Mouse (Mus musculus) ES-E14 (cell line): ENCODE measurements around the gene Runx3. TPM values are rescaled to one million over a fixed set of nuclear protein-coding genes. Genes with fewer than 3 reads are reported as not detected.

Source experiments
- DNase-seq: peaks from one replicate; pipeline ENCODE4 v3.0.0-alpha.2; 2013; ENCODE audit warnings: low read depth, low spot score
- H3K27ac ChIP-seq: 2 replicates; pipeline ENCODE4 v1.5.1; 2012; ENCODE audit warnings: low read depth, mild to moderate bottlenecking, low read length, moderate library complexity, mixed read lengths; ENCODE audit not compliant: poor library complexity, insufficient read depth, severe bottlenecking
- H3K36me3 ChIP-seq: 2 replicates; pipeline ENCODE4 v1.6.1; 2012; ENCODE audit warnings: mild to moderate bottlenecking, low read length, moderate library complexity, mixed read lengths; ENCODE audit not compliant: control insufficient read depth, poor library complexity, insufficient read depth, severe bottlenecking
- H3K4me1 ChIP-seq, 2 experiments: fragments of 150-350 bp in 1 of 2; sonication (generic) in 1 of 2; 2 replicates each; pipeline ENCODE4 v1.6.1; 2012; ENCODE audit warnings: low read length in 2 of 2, mild to moderate bottlenecking in 1 of 2, mixed read lengths in 1 of 2; ENCODE audit not compliant: control insufficient read depth in 2 of 2, insufficient read depth in 2 of 2, poor library complexity in 1 of 2
- H3K4me3 ChIP-seq, 2 experiments: fragments of 150-350 bp in 1 of 2; sonication (generic) in 1 of 2; 2 replicates each; pipeline ENCODE4 v1.5.1; 2012; ENCODE audit warnings: low read length in 2 of 2, low read depth in 1 of 2, mild to moderate bottlenecking in 1 of 2, mixed read lengths in 1 of 2; ENCODE audit not compliant: insufficient read depth in 1 of 2, poor library complexity in 1 of 2, severe bottlenecking in 1 of 2
- H3K9ac ChIP-seq: 2 replicates; pipeline ENCODE4 v1.6.1; 2012; ENCODE audit warnings: low read depth, mild to moderate bottlenecking, low read length, mixed read lengths; ENCODE audit not compliant: poor library complexity, insufficient read depth, severe bottlenecking
- H3K9me3 ChIP-seq: fragments of 150-350 bp; sonication (generic); 2 replicates; pipeline ENCODE4 v1.6.1; 2012; ENCODE audit warnings: low read depth, mild to moderate bottlenecking, low read length; ENCODE audit not compliant: control insufficient read depth, insufficient read depth
- CHD2 ChIP-seq: IDR thresholded peaks from 2 replicates; pipeline ENCODE4 v1.6.1; 2014; ENCODE audit warnings: mild to moderate bottlenecking, low read depth, low read length, inconsistent platforms
- HCFC1 ChIP-seq: IDR thresholded peaks from 2 replicates; pipeline ENCODE4 v1.6.1; 2012; ENCODE audit warnings: low read length, inconsistent platforms, borderline replicate concordance; ENCODE audit not compliant: insufficient read depth
- MAFK ChIP-seq: IDR thresholded peaks from 2 replicates; pipeline ENCODE4 v1.6.1; 2014; ENCODE audit warnings: mild to moderate bottlenecking, low read depth, low read length, inconsistent platforms; ENCODE audit not compliant: insufficient read depth
- ZC3H11A ChIP-seq: IDR thresholded peaks from 2 replicates; pipeline ENCODE4 v1.6.1; 2012; ENCODE audit warnings: low read depth, mild to moderate bottlenecking, inconsistent platforms, low read length, borderline replicate concordance
- ZNF384 ChIP-seq: IDR thresholded peaks from 2 replicates; pipeline ENCODE4 v1.6.1; 2012; ENCODE audit warnings: low read depth, low read length, inconsistent platforms
- in situ Hi-C, 2 experiments: fragments of 600-800 bp; cut with MboI; formaldehyde crosslinking; loops; one replicate each; pipeline ENCODE4 v1.15.1; 2025; ENCODE audit warnings: low sequenced_read_pairs in 2 of 2, inconsistent platforms in 1 of 2; ENCODE audit not compliant: unreplicated experiment in 2 of 2
- total RNA-seq: library from RNA; depleted of rRNA; stranded (reverse); fragments of 300-350 nt; gene quantifications from 2 replicates; pipeline ENCODE4 v1.2.3, GENCODE M21; 2012

The Runx3 gene
- total RNA-seq, 1 experiment, result 0.49 TPM

DNA sequence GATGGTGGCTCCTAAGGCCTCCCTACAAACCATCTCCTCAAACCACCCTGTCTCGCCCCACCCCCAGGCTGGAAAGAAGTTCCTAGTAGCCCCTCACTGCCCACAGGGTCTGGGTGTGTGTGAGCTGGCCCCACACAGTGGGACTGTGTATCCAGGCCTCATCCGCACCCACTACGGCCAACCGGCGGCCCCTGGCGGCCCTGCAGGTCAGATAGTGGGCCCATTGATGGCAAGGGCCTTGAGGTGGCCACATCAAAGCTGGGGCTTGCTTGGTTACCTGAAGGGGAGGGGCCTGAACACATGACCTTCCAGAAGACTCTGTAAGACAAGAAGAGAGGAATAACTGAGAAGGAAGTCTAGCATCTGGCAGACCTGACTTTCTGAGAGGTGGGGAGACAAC lies 4.3 kb downstream of the Runx3 start:
- Histone ChIP-seq H3K4me1 (peaks cover 3 to 9% of the 10 kb centered on the region in 2 experiments; a peak in 2 of 4 replicates), H3K9ac (no peak overlapping the region), H3K9me3 (no peaks in the 10 kb centered on the region), H3K4me3 (no peak overlapping the region), H3K36me3 (no peaks in the 10 kb centered on the region), H3K27ac (no peak overlapping the region)
- in situ Hi-C loops, result no loop called here
- TF ChIP-seq MAFK (no peak), CHD2 (no peak), ZNF384 (no peak), ZC3H11A (no peak), HCFC1 (no peak)
- DNase-seq, result no peak

DNA sequence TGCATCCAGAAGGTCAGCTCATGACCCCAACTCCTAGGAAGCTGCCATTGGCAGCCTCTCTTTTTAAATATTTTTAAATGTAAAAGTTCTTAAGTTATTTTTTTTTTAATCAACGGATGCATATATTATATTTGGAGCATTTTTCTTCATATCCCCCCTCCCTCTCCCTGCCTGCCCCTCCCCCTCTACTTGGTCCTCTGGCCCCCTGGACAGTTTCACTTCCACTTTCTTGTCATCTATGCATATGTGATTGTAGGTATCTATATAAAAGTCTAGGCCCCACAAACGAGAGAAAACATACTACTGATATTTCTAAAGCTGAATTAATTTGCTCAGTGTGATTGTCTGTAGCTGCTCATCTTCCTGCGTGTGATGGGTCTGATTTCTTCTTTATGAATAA lies 4.7 kb downstream of the Runx3 start:
- TF ChIP-seq CHD2, result no peak
- TF ChIP-seq HCFC1, result no peak
- TF ChIP-seq ZC3H11A, result no peak
- no peak for TF ChIP-seq MAFK
- no peak for TF ChIP-seq ZNF384
- in situ Hi-C loops, result no loop called here
- H3K36me3 ChIP-seq, result no peaks in the 10 kb centered on the region
- no peak overlapping the region for H3K4me3 ChIP-seq
- H3K4me1 ChIP-seq, result peaks cover 3 to 9% of the 10 kb centered on the region in 2 experiments; a peak in 2 of 4 replicates
- no peak for DNase-seq
- H3K9me3 ChIP-seq, result no peaks in the 10 kb centered on the region
- no peak overlapping the region for H3K27ac ChIP-seq
- H3K9ac ChIP-seq, result no peak overlapping the region

DNA sequence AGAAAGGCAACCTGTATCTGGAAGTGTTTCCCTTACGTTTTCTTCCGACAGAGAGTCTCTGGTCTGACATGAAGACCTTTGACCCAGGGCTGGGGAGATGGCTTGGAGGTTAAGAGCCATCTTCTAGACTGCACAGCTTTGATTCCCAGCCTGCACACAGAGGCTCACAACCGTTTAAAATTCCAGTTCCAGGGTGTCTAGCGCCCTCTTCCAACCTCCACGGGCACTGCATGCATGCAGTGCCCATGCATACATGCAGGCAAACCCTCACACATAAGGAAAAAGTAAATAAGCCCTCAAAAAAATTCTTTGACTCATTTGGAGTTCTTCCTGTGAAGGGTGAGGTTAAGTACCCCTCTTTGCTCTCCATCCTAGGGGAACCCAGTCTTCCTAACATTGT lies 5.9 kb downstream of the Runx3 start:
- no peak overlapping the region for H3K4me3 ChIP-seq
- no peaks in the 10 kb centered on the region for H3K9me3 ChIP-seq
- DNase-seq, result no peak
- H3K27ac ChIP-seq, result no peak overlapping the region
- H3K9ac ChIP-seq, result no peak overlapping the region
- peaks cover 3 to 7% of the 10 kb centered on the region in 2 experiments; a peak in 2 of 4 replicates for H3K4me1 ChIP-seq
- in situ Hi-C loops, result no loop called here
- TF ChIP-seq HCFC1 (no peak), CHD2 (no peak), ZNF384 (no peak)
- H3K36me3 ChIP-seq, result no peaks in the 10 kb centered on the region

DNA sequence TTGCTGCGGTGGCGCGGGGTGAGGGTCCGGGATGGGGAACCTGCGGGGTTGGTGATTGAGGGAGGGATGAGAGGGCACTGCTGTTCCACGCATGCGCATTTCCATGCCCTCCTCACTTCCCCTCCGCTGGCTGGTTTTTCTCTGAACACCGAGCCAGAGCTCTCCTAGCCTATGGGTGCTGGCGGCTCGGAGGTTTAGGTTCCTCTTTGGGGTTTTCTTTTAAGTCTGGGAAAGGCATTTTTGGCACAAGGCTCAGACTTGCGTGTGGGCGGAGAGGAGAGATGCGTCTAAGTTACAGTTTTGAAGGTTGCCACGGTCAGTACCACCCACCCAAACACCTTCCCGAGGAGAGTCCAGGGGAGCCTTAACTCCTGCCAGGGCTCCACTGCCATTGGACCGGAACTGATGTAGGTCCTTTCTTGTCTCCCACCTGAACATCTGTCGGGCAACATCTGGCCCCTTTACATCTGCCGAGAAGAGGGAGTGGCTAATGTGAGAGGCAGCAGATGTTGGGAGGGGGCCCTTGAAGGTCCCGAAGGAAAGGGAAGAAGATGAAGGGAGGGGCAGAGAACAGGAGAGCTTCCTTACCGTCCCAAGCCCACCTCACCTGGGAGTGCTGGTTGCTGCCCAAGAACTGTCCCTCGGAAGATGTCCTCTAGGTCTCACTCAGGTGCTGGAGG lies 8.5 kb downstream of the Runx3 start:
- H3K9ac ChIP-seq, result peak overlapping the region; percentile 20; the same call in 1 of the 2 replicates

More for the DNA sequence above, 8.5 kb downstream of the Runx3 start:
- in situ Hi-C loops, result no loop called here
- Histone ChIP-seq H3K4me3 (peak overlapping the region; percentile 60 to 65), H3K27ac (no peak overlapping the region), H3K9me3 (no peaks in the 10 kb centered on the region), H3K36me3 (no peaks in the 10 kb centered on the region), H3K4me1 (peaks cover 3 to 7% of the 10 kb centered on the region in 2 experiments; a peak in 2 of 4 replicates)
- TF ChIP-seq ZNF384, result no peak
- no peak for TF ChIP-seq MAFK
- TF ChIP-seq ZC3H11A, result no peak
- no peak for TF ChIP-seq CHD2
- TF ChIP-seq HCFC1, result no peak
- DNase-seq, result no peak
